Mouse (Mus musculus) embryonic facial prominence, embryonic 13.5 days (tissue): ENCODE measurements around the gene Txndc8. TPM values are rescaled to one million over a fixed set of nuclear protein-coding genes. Genes with fewer than 3 reads are reported as not detected.

Experiments used
- ATAC-seq: fragments of 200-750 bp; cut with Nextera tagmentation; 2 replicates; pipeline ENCODE4 v1.8.0; 2017; ENCODE audit warnings: low read depth; ENCODE audit not compliant: insufficient number of reproducible peaks, insufficient read depth, low FRiP score, low TSS enrichment
- H3K27ac ChIP-seq: fragments of 300-500 bp; sonication (generic); 2 replicates; pipeline ENCODE4 v1.5.1; 2015; ENCODE audit warnings: moderate library complexity, mild to moderate bottlenecking, inconsistent platforms
- H3K27me3 ChIP-seq: fragments of 300-500 bp; sonication (generic); 2 replicates; pipeline ENCODE4 v1.6.1; 2015; ENCODE audit warnings: mild to moderate bottlenecking, inconsistent platforms
- H3K36me3 ChIP-seq: fragments of 300-500 bp; sonication (generic); 2 replicates; pipeline ENCODE4 v1.6.1; 2015; ENCODE audit warnings: mild to moderate bottlenecking, inconsistent platforms
- H3K4me1 ChIP-seq: fragments of 300-500 bp; sonication (generic); 2 replicates; pipeline ENCODE4 v1.6.1; 2015; ENCODE audit warnings: inconsistent platforms
- H3K4me2 ChIP-seq: fragments of 300-500 bp; sonication (generic); 2 replicates; pipeline ENCODE4 v1.6.1; 2015; ENCODE audit warnings: moderate library complexity, mild to moderate bottlenecking, inconsistent platforms
- H3K4me3 ChIP-seq: fragments of 300-500 bp; sonication (generic); 2 replicates; pipeline ENCODE4 v1.5.1; 2015; ENCODE audit warnings: mild to moderate bottlenecking, inconsistent platforms
- H3K9ac ChIP-seq: fragments of 300-500 bp; sonication (generic); 2 replicates; pipeline ENCODE4 v1.6.1; 2015; ENCODE audit warnings: mild to moderate bottlenecking, inconsistent platforms
- H3K9me3 ChIP-seq: fragments of 300-500 bp; sonication (generic); 2 replicates; pipeline ENCODE4 v1.6.1; 2016; ENCODE audit warnings: inconsistent platforms
- WGBS: fragments of 180-500 bp; shearing (Covaris S2); methylation state at CpG from one replicate; pipeline ENCODE4 v1.1.7; 2015; ENCODE audit warnings: mixed read lengths; 5-methylcytosine and 5-hydroxymethylcytosine counted together
- polyA plus RNA-seq: library from polyadenylated mRNA; unstranded; fragments of >200 nt; fragmentation: Nextera tagmentation; extraction: Ambion mirVana; gene quantifications from 2 replicates; pipeline ENCODE4 v1.2.1, GENCODE M21; 2015

The Txndc8 gene
- polyA plus RNA-seq, 1 experiment from 2014 or later = not detected

DNA sequence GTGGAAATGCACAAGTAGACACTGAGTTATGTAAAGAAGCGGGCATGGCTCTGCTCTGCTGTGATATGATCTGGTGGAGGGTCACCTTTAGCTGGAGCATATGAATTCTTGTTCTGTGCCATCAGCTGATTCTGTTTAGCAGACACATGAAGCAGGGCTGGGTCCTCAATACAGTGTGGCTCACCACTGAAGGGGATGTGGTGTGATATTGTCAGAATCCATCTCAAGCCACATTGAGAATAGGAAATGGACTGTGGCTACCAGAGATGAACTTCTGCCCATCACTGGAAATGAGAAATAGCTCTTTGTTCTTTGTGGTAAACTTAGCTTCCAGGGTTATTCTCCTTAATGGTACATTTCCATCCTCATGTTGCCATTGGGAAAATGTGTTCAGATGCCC, 17.5 kb downstream of the Txndc8 start:
- Histone ChIP-seq H3K4me1 (no peaks in the 10 kb centered on the region), H3K27ac (no peak overlapping the region), H3K4me2 (no peak overlapping the region), H3K27me3 (no peaks in the 10 kb centered on the region), H3K9me3 (no peaks in the 10 kb centered on the region), H3K4me3 (no peak overlapping the region), H3K36me3 (no peaks in the 10 kb centered on the region), H3K9ac (no peak overlapping the region)
- ATAC-seq = no peak
- 89% methylated on average over 1 of the region's 1 CpGs for WGBS

- no peak overlapping the region for H3K4me2 ChIP-seq
- H3K27ac ChIP-seq = no peak overlapping the region
- WGBS = 92% methylated on average over 6 of the region's 6 CpGs
- no peak overlapping the region for H3K9ac ChIP-seq
- H3K9me3 ChIP-seq = no peaks in the 10 kb centered on the region
- no peaks in the 10 kb centered on the region for H3K4me1 ChIP-seq
- no peaks in the 10 kb centered on the region for H3K36me3 ChIP-seq
- ATAC-seq = no peak
- no peaks in the 10 kb centered on the region for H3K27me3 ChIP-seq
- no peak overlapping the region for H3K4me3 ChIP-seq
These were observed 34.4 kb downstream of the Txndc8 start for GRCm38 (mm10) chr4:57974400-57975117.

DNA sequence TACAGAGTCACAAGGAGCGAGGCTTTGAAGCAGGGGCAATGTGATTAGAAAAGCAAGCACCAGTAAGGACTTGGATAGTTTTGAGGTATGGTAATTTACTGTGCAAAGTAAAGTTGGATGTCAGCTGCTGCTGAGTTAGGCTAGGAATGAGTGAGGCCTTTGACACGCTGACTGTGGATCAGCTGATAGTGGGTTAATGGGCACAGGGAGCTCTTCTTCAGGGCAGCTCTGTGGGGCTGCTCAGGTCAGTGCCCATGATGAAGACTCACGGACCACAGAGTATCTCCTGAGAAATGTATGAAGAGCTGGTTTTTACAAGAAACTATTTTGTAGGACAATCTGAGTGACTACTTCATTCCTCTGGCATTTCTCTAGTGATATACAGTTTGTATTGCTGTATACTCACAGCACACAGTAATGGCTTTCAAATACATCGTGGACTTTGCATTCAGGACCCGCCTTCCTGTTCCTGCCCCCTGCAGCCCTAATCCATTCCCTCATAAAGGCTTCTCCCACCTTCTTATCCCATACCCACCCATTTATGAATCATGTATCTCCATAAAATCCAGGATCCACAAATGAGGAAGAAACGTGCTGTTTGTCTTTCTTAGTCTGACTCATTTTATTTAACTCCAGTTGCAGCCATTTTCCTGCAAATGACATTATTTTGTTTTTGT, 35.2 kb downstream of the Txndc8 start:
- WGBS = 77% methylated on average over 6 of the region's 6 CpGs
- Histone ChIP-seq H3K36me3 (no peaks in the 10 kb centered on the region), H3K4me1 (no peaks in the 10 kb centered on the region), H3K9me3 (no peaks in the 10 kb centered on the region), H3K27ac (no peak overlapping the region), H3K27me3 (no peaks in the 10 kb centered on the region), H3K9ac (no peak overlapping the region), H3K4me3 (no peak overlapping the region), H3K4me2 (no peak overlapping the region)
- no peak for ATAC-seq

DNA sequence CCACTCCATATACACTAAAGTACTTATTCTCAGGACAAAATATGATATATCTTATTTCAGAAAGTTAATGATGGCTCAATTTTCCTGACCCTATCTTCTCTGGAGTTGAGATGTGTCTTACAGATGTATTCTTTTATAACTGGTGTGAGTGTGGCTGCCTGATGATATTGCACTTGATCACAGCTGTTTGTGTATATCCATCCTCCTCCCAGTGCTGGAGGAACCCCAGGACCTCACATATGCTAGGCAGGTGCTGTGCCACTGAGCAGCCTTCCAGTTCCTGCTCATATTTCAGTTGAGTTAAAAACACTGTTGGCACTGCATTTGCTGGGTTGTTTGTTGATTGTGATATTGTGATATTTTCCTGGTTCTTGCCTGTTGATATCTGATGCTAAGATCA, 38.6 kb downstream of the Txndc8 start:
- Histone ChIP-seq H3K9ac (no peak overlapping the region), H3K4me1 (no peaks in the 10 kb centered on the region), H3K4me3 (no peak overlapping the region), H3K27ac (no peak overlapping the region), H3K36me3 (no peaks in the 10 kb centered on the region), H3K4me2 (no peak overlapping the region), H3K9me3 (no peaks in the 10 kb centered on the region), H3K27me3 (no peaks in the 10 kb centered on the region)
- 0 out of 2 replicates have a peak, but pooled peaks have one; percentile 59 for ATAC-seq

DNA sequence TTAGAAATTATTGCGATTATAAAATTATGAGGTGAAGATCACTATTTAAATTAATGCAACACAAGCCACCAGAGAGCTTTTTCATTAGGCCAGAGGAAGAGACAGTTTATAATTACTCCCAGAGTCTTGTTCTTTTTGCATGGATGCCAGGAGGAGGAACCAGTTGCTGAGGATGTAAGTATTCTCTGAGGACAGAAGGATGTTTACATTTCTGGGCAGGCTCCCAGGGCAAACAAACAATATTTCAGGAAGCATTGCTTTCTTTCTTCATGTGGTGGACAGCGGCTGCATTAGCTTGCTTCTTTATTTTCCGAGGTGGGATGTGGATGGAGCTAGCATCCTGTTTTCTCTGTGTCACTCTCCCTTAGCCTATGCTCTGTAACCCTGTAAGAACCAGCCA, 41.7 kb downstream of the Txndc8 start:
- 64% methylated on average over 3 of the region's 3 CpGs for WGBS
- Histone ChIP-seq H3K27me3 (no peaks in the 10 kb centered on the region), H3K27ac (no peak overlapping the region), H3K4me2 (no peak overlapping the region), H3K4me3 (no peak overlapping the region), H3K9me3 (no peaks in the 10 kb centered on the region), H3K9ac (no peak overlapping the region), H3K36me3 (no peaks in the 10 kb centered on the region), H3K4me1 (no peaks in the 10 kb centered on the region)
- no peak for ATAC-seq

DNA sequence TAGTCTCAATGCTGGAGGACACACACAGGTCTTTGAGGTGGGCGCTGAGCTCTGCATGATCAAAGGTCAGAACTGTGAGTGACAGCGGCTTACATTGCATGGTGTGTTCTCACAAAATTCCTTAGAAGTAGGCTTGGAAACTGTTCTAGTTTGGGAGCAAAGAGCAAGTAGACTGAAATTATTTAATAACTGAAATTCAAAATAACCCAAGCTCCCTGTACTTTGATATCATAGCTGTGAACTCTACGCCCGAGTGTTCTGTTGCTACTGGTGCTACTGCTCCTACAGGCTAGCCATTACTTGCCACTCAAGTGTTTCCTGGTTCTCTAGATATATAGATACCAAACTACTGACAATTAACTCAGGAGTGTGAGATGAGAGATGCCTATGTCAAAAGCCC, 43.4 kb downstream of the Txndc8 start:
- Histone ChIP-seq H3K27ac (no peak overlapping the region), H3K4me1 (no peaks in the 10 kb centered on the region), H3K4me2 (no peak overlapping the region), H3K9ac (no peak overlapping the region), H3K27me3 (no peaks in the 10 kb centered on the region), H3K4me3 (no peak overlapping the region), H3K36me3 (no peaks in the 10 kb centered on the region), H3K9me3 (no peaks in the 10 kb centered on the region)
- ATAC-seq = no peak
- WGBS = 86% methylated on average over 4 of the region's 4 CpGs

- Histone ChIP-seq H3K27me3 (no peaks in the 10 kb centered on the region), H3K9ac (no peak overlapping the region), H3K27ac (no peak overlapping the region), H3K9me3 (no peaks in the 10 kb centered on the region), H3K4me1 (no peaks in the 10 kb centered on the region), H3K4me3 (no peak overlapping the region), H3K36me3 (no peaks in the 10 kb centered on the region), H3K4me2 (no peak overlapping the region)
- ATAC-seq = no peak
- 63% methylated on average over 1 of the region's 1 CpGs for WGBS
These were observed 44.8 kb downstream of the Txndc8 start for GRCm38 (mm10) chr4:57964143-57964542.

DNA sequence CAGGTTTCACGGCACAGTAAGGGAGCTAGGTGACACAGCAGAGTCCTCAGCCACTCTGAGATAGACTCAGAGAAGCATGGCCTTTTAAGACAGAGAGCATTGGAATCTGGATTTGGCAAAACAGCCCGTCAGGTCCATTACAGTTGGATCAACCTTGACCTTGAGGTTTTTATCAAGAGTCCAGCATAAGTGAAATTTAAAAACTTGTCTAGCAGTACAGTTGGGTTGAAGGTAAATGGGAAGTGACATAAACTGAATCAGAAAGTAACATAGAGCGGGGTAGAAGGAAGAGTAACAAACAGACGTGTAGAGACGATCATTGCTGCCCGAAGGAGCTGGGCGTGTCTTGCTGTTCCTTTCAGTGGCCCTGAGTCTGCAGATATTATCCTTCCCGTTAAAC, 49.9 kb downstream of the Txndc8 start:
- H3K4me1 ChIP-seq = peaks cover 26% of the 10 kb centered on the region
- no peak overlapping the region for H3K4me2 ChIP-seq
- 84% methylated on average over 8 of the region's 8 CpGs for WGBS
- no peaks in the 10 kb centered on the region for H3K36me3 ChIP-seq
- H3K9me3 ChIP-seq = no peaks in the 10 kb centered on the region
- no peak overlapping the region for H3K4me3 ChIP-seq
- H3K27me3 ChIP-seq = peaks cover 4% of the 10 kb centered on the region; the same call in 1 of the 2 replicates
- no peak overlapping the region for H3K9ac ChIP-seq
- H3K27ac ChIP-seq = no peak overlapping the region
- ATAC-seq = no peak

DNA sequence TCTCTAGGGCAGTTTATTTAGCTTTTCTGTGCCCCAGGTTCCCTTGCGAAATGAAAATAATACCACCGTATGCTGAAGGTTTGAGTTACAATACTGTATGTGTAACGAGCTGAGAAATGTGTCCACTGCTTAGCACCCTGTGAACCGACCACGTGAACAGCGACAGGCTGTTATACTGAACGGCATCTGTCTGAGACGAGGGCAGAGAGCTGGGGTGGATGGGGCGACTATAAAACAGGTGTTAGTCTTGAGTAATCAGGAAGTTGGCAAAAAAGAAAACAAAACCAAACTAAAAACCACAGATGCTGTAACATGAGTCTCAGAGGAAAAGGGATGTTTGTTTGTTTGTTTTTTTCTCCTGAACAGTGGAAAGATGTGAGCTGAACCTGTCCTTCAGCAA, 50.8 kb downstream of the Txndc8 start:
- no peak overlapping the region for H3K27ac ChIP-seq
- ATAC-seq = no peak
- H3K36me3 ChIP-seq = no peaks in the 10 kb centered on the region
- peaks cover 4% of the 10 kb centered on the region; the same call in 1 of the 2 replicates for H3K27me3 ChIP-seq
- no peaks in the 10 kb centered on the region for H3K9me3 ChIP-seq
- H3K4me1 ChIP-seq = peaks cover 32% of the 10 kb centered on the region
- no peak overlapping the region for H3K9ac ChIP-seq
- H3K4me3 ChIP-seq = no peak overlapping the region
- WGBS = 62% methylated on average over 9 of the region's 9 CpGs
- no peak overlapping the region for H3K4me2 ChIP-seq

- Histone ChIP-seq H3K36me3 (0 out of 2 replicates have a peak, but pooled peaks cover 2% of the 10 kb centered on the region), H3K9me3 (no peaks in the 10 kb centered on the region), H3K27me3 (peaks cover 4% of the 10 kb centered on the region; the same call in 1 of the 2 replicates), H3K4me1 (peaks cover 32% of the 10 kb centered on the region), H3K9ac (peak overlapping the region; percentile 73), H3K4me3 (peak overlapping the region; percentile 83), H3K27ac (peak overlapping the region; percentile 93), H3K4me2 (peak overlapping the region; percentile 77)
- no peak for ATAC-seq
- 34% methylated on average over 11 of the region's 11 CpGs for WGBS
These were observed 51.5 kb downstream of the Txndc8 start for GRCm38 (mm10) chr4:57957200-57958085.

DNA sequence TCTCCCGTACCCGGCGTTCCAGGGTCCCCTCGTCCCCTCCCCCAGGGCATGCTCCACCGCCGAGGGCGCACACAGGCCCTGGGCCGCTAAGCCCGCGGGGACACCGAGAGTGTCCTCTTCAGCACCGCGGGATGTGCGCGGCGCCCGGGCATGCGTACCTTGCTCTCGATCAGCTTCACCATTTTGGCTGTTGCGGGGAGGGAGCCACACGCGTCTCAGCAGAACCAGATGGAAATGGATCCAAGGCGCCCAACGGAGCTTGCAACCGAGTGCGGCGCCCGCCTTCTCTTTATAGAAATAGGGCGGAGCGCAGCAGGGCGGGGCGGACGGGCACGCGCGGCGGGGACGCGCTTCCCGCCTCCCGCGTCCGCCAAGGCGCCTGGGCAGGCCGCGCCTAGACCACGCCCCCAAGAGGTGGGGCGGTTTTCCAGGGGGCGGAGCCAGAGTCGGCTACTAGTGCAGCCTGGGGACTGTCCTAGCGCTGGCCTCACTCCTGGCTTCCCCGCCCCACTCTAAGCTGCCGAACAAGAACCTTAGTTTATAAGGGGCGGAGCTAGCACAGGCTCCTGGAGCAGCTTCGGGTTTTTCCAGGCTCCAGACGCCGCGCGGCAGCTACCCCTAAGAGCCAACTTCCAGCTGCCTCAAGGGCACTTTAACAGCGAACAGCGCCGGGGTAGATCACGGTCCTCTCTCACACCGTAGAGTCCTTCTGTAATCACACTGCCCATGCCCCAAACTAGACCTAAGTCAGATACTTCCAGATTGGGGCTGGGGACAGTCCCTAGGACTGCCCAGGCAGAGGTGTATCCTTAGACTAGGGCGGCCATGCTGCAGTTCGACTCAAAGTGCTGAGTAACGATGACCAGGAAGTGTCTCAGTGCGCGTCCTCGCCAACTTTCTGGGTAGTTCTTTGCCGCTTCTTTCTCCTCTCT, 52.6 kb downstream of the Txndc8 start, which contains the start of gene Txn1:
Gene Txn1 (minus strand): TSS at position 383 of the 932 bp plus-strand sequence.
- Histone ChIP-seq H3K9me3 (no peaks in the 10 kb centered on the region), H3K36me3 (peaks cover 10% of the 10 kb centered on the region), H3K27me3 (peaks cover 4% of the 10 kb centered on the region; the same call in 1 of the 2 replicates), H3K4me2 (peak within 1 kb of the TSS; percentile 77), H3K4me3 (peak within 1 kb of the TSS; percentile 83), H3K27ac (peak within 1 kb of the TSS; percentile 93), H3K9ac (peak within 1 kb of the TSS; percentile 88), H3K4me1 (peaks cover 32% of the 10 kb centered on the region)
- ATAC-seq = peak; percentile 98
- WGBS = under 1% methylated on average over 71 of the region's 71 CpGs
